Mouse (Mus musculus) thymus, adult 2 months (tissue): Measurements from ENCODE around the gene Xpot. TPM values are rescaled to one million over a fixed set of nuclear protein-coding genes. Genes with fewer than 3 reads are reported as not detected.

Source experiments
- DNase-seq: peaks from one replicate; pipeline ENCODE4 v3.0.0; 2021
- H3K27ac ChIP-seq: fragments of 200-500 bp; 2 replicates; pipeline ENCODE4 v1.5.1; 2012; ENCODE audit warnings: low read length, control low read depth; ENCODE audit not compliant: control insufficient read depth, insufficient read depth
- H3K27me3 ChIP-seq: fragments of 200-500 bp; 2 replicates; pipeline ENCODE4 v1.6.1; 2012; ENCODE audit warnings: mild to moderate bottlenecking, low read length, moderate library complexity, mixed read lengths; ENCODE audit not compliant: control insufficient read depth, insufficient read depth
- H3K36me3 ChIP-seq: fragments of 200-500 bp; 2 replicates; pipeline ENCODE4 v1.6.1; 2012; ENCODE audit warnings: mild to moderate bottlenecking, low read length, moderate library complexity; ENCODE audit not compliant: control insufficient read depth, insufficient read depth
- H3K4me1 ChIP-seq: fragments of 200-500 bp; replicated peaks from 2 replicates; pipeline ENCODE4 v1.6.1; 2012; ENCODE audit warnings: low read length; ENCODE audit not compliant: control insufficient read depth, insufficient read depth
- H3K4me3 ChIP-seq: fragments of 200-500 bp; 2 replicates; pipeline ENCODE4 v1.5.1; 2012; ENCODE audit warnings: mild to moderate bottlenecking, low read length, control low read depth, moderate library complexity; ENCODE audit not compliant: control insufficient read depth, insufficient read depth
- CTCF ChIP-seq: fragments of 200-500 bp; IDR thresholded peaks from 2 replicates; pipeline ENCODE4 v1.5.1; 2012; ENCODE audit warnings: mild to moderate bottlenecking, control low read depth, low read length, moderate library complexity, borderline replicate concordance; ENCODE audit not compliant: control insufficient read depth, poor library complexity, insufficient read depth; ENCODE audit errors: extremely low read depth
- POLR2A ChIP-seq: fragments of 200-500 bp; IDR thresholded peaks from 2 replicates; pipeline ENCODE4 v1.6.1; 2012; ENCODE audit warnings: mild to moderate bottlenecking, low read length, control low read depth, moderate library complexity; ENCODE audit not compliant: control insufficient read depth, poor library complexity, insufficient read depth; ENCODE audit errors: extremely low read depth
- WGBS: fragments of 180-500 bp; shearing (Covaris S2); methylation state at CpG from one replicate; pipeline ENCODE4 v1.1.7; 2018; 5-methylcytosine and 5-hydroxymethylcytosine counted together
- polyA plus RNA-seq: library from polyadenylated mRNA; depleted of rRNA; stranded (reverse); fragments of >200 nt; gene quantifications from 2 replicates; pipeline ENCODE4 v1.2.3, GENCODE M21; 2012

Xpot gene
- polyA plus RNA-seq, 1 experiment = 80.9 TPM

DNA sequence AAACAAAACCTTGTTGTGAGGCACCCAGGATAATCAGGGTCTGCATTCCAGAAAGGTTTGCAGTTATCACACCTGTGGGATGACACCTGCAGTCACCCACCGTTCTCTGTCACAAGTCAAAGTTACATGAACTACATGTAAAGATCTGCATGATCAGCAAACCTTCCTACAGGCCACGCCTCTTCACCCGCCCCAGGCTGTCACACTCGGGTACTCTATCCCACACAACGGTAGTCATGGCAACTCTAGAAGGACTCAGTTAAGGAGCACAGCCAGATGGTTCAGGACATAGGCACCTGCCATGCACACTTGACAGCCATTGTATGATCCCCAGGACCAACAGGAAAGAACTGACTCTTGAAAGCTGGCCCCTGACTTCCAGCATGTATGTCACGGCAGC lies 44.7 kb downstream of the Xpot start:
- WGBS = 88% methylated on average over 6 of the region's 6 CpGs

GRCm38 (mm10) chr10:121580381-121580780 lies 45.8 kb downstream of the Xpot start:
- Histone ChIP-seq H3K27me3 (no peaks in the 10 kb centered on the region), H3K4me1 (peaks cover 5% of the 10 kb centered on the region), H3K36me3 (peaks cover 36% of the 10 kb centered on the region), H3K27ac (no peak overlapping the region), H3K4me3 (no peak overlapping the region)
- whole genome bisulfite sequencing = 96% methylated on average over 5 of the region's 5 CpGs
- DNase-seq = no peak
- TF ChIP-seq CTCF (no peak), POLR2A (no peak)

More for the DNA sequence above, 44.7 kb downstream of the Xpot start:
- H3K27ac ChIP-seq = no peak overlapping the region
- H3K4me1 ChIP-seq = peaks cover 5% of the 10 kb centered on the region
- TF ChIP-seq CTCF = no peak
- no peaks in the 10 kb centered on the region for H3K27me3 ChIP-seq
- peaks cover 27% of the 10 kb centered on the region for H3K36me3 ChIP-seq
- H3K4me3 ChIP-seq = no peak overlapping the region
- no peak for DNase-seq

GRCm38 (mm10) chr10:121576372-121576771 lies 49.8 kb downstream of the Xpot start:
- Histone ChIP-seq H3K4me3 (no peak overlapping the region), H3K27me3 (no peaks in the 10 kb centered on the region), H3K4me1 (no peaks in the 10 kb centered on the region), H3K27ac (no peak overlapping the region), H3K36me3 (peaks cover 46% of the 10 kb centered on the region)
- TF ChIP-seq CTCF (no peak), POLR2A (no peak)
- DNase-seq = no peak
- 92% methylated on average over 9 of the region's 9 CpGs for WGBS

GRCm38 (mm10) chr10:121571511-121572147 lies 54.5 kb downstream of the Xpot start:
- no peak overlapping the region for H3K27ac ChIP-seq
- H3K4me3 ChIP-seq = no peak overlapping the region
- peaks cover 59% of the 10 kb centered on the region for H3K36me3 ChIP-seq
- no peak for DNase-seq
- H3K27me3 ChIP-seq = no peaks in the 10 kb centered on the region
- H3K4me1 ChIP-seq = no peaks in the 10 kb centered on the region
- TF ChIP-seq POLR2A (no peak), CTCF (no peak)
- 97% methylated on average over 22 of the region's 22 CpGs for WGBS

DNA sequence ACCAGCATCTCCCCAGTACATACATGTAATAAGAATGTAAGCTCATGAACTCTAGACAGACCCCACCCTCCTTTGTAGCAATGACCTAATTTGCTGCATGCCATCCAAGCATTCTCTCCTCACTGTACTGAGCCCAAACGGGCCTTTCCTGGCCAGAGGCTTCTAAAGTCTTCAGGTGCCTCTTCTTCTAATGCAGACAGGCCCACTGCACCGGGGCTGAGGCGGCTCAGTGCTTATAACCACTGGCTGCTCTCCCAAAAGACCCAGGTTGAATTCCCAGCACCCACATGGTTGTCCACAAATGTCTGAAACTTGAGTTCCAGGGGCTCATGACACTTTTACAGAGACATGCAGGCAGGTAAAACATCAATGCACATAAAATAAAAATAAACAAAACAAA lies 55.1 kb downstream of the Xpot start:
- WGBS = 100% methylated on average over 3 of the region's 3 CpGs
- DNase-seq = no peak
- TF ChIP-seq POLR2A (no peak), CTCF (no peak)
- peaks cover 57% of the 10 kb centered on the region for H3K36me3 ChIP-seq
- H3K27me3 ChIP-seq = no peaks in the 10 kb centered on the region
- no peak overlapping the region for H3K4me3 ChIP-seq
- no peak overlapping the region for H3K27ac ChIP-seq
- no peaks in the 10 kb centered on the region for H3K4me1 ChIP-seq

DNA sequence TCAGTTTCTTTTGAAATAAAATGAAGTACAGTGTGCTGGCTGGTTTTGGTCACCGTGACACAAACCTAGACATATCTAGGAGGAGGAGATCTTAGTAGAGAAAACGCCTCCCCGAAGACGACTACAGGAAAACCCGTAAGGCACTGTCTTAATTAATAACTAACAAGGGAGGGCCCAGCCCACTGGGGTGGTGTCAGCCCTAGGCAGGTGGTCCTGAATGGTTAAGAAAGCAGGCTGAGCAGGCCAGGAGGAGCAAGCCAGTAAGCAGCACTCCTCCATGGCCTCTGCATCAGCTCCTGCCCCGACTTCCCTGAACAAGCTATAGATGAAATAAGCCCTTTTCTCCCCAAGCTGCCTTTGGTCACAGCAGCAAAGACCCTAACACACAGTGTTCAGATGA lies 56.3 kb downstream of the Xpot start:
- DNase-seq = no peak
- Histone ChIP-seq H3K27me3 (no peaks in the 10 kb centered on the region), H3K27ac (no peak overlapping the region), H3K4me3 (no peak overlapping the region), H3K36me3 (peaks cover 55% of the 10 kb centered on the region), H3K4me1 (no peaks in the 10 kb centered on the region)
- TF ChIP-seq POLR2A (no peak), CTCF (no peak)
- WGBS = 96% methylated on average over 6 of the region's 6 CpGs
